Mouse (Mus musculus): ENCODE measurements around the gene Arf5. TPM values are rescaled to one million over a fixed set of nuclear protein-coding genes. Genes with fewer than 3 reads are reported as not detected.

Arf5 gene
- total RNA-seq (2021), result 10 to 100 TPM; 68.5 to 70.8 TPM
- long read RNA-seq, experiment 1, transcript Arf5-201 (6 exons, 1,116 nt), result major isoform, 107 of 112 reads
- long read RNA-seq, experiment 1, partial matches to known transcripts, result 3 of 112 reads
- long read RNA-seq, experiment 1, other reads (novel, unspliced or antisense), result 2 of 112 reads
- long read RNA-seq, experiment 2, transcript Arf5-201 (6 exons, 1,116 nt), result major isoform, 89 of 93 reads
- long read RNA-seq, experiment 2, partial matches to known transcripts, result 3 of 93 reads
- long read RNA-seq, experiment 2, other reads (novel, unspliced or antisense), result 1 of 93 reads

DNA sequence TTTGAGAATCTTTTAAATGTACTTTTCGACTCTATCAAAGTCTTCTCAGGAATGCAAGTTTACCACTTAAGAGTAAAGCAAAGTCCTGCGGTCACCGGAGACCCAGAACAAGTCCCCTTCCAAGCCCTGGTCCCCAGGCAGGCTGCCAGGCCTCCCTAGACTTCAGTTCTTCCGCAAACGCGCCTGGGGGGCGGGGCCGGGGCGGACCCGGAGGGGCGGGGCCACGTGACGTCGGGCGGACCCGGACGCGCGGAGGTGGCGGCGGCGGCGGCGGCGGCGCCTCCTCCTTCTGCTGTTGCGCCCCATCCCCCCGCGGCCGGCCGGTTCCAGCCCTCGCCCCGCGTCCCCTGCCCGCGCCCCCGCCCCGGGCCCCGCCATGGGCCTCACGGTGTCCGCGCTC is at the start of gene Arf5:
Arf5 (plus strand) TSS at position 248 of the 400 bp plus-strand sequence.
- peak; percentile 93 for DNase-seq (ENCODE audit: low spot score)

DNA sequence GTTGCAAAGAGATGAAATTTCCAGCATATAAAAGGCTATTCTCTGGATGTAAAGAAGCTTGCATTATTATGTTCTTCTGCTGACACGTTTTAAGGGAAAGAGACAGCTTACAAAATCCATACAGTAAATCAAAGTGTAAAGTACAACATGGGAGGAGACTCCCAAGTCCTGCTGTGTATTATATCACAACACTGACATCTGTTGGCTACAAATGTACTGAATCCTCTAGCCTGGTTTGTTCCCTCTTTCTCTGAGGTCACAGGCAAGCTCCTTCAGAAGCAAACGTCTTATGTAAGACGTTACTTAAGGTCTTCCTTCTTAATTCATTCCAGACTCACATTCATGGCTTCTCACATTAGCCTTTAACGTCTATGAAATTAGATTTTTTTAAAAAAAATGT is 41.4 kb upstream of the Arf5 start:
- no peak for DNase-seq (ENCODE audit: low spot score)

DNA sequence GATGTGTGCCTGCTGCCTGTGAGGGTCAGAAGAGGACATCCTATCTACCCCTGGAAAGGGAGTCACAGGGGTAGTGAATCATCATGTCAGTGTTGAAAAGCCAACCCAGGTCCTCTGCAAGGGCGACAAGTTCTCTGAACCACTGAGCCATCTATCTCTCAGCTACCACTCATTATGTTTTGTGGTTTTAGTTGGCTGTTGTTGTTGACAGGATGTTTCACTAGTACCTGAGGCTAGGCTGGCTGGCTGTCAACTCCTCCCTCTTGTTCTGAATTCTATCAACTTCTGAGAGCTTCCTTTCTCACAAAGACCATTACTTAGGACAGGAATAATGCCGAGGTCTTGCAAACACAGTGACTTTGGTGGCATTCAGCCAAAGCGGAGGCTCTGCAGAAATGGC is 38.2 kb upstream of the Arf5 start:
- no peak for DNase-seq (ENCODE audit: low spot score)

DNA sequence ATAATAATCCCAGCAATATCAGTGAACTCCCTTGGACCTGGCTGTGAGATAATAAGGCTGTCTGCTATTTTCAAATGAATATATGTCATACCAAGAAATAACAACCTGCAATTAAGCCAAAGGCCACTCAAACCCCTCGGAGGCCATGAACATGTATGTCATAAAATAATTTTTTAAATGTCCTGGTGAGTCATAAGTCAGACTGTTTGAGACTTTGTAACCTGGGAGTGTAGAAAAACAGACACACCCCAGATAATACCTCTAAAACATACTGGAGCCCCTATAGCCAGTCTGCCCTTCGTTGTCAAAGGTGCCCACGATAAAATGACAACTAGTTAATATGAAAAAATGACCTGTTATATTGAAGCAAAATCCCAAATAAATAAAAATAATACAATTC is 34.3 kb upstream of the Arf5 start:
- DNase-seq (ENCODE audit: low spot score), result no peak

DNA sequence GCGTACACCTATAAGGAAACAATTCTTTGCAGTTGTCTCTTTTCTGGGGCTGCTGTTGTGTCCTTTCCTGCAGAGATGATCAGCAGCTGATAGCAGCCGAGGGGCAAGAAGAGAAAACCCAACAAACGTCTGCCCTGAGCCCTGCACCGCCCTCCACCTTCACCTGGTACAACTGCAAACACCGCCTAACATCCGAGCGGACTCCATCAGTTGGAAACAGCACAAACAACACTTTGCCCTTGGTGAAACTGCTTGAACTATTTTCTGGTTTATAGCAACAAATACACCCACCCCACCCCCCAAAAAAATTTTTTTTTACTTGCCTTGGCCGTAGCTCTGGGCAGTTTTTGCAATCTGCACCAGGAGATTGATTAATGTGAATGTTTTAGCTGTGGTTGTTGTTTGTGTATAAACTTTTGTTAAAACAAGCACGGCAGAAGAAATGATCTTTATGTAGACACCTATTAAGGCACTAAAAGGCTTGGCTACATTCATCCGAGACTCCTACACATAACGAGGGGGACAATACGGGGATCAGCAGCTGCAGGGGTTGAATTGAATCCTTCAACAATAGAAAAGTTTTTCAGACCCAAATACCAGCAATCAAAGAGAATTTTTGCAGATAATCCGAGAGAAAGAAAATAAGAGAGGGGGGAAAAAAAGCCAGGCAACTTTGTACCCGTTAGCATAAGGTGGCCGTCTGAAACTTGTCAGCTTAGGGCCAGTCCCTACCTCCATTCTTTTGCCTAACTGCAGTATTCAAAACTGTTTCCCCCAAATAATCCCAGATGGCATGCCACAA is 27.1 kb upstream of the Arf5 start:
- no peak for DNase-seq (ENCODE audit: low spot score)

DNA sequence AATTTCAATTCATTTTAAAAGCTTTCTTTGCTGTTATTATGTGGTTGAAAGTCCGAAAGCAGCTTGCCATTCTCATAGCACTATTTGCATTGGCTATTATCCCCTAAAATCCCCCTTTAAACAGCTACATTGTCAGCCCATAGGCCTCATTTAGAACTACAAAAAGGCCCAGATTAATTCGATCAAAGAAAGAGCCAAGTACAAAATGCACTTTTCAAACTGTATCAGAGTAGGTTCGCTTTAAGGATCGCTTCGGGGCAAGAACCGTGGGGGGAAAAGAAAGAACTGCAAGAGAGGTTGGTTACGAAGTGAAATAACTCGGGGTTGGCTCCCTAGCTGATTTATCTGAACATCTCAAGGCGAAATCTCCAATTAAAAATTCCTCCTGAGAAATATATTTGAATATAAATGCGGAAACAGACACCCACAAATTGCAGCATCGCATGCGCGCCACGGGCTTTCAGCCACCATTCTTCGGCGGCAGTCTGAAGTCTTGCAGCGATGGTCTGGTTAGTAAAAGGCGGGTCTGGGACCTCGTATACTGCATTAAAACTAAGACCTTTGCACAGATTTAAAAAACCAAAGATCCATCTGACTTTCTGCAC is 26.4 kb upstream of the Arf5 start:
- DNase-seq (ENCODE audit: low spot score), result no peak

DNA sequence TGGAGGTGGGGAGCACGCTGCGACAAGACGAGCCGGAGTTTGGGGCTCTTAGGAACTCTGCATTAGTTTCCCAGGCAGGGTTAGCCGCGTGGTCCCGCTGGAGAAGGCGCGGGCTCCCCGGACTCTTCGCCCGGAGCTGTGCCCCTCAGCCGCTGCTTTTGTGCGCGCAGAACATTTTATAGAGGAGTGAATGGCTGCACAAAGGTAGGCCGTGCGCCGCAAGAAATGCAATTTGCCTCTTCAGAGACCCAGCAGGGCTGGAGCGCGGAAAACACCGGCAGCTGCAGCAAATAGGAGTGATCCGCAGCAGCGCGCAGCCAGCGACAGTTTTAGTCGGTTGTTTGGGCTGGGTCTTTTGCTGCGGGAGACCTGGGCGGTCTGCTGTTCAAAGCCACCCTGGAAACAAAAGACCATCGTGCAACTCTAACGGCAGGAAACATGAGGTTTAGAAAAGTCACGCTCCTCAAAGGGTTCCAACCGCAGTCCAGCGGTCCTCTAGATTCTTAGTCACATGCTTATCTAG is 25.6 kb upstream of the Arf5 start, which contains the start of gene Zfp800:
Zfp800 (minus strand) TSS at position 325 of the 523 bp plus-strand sequence.
- no peak for DNase-seq (ENCODE audit: low spot score)

DNA sequence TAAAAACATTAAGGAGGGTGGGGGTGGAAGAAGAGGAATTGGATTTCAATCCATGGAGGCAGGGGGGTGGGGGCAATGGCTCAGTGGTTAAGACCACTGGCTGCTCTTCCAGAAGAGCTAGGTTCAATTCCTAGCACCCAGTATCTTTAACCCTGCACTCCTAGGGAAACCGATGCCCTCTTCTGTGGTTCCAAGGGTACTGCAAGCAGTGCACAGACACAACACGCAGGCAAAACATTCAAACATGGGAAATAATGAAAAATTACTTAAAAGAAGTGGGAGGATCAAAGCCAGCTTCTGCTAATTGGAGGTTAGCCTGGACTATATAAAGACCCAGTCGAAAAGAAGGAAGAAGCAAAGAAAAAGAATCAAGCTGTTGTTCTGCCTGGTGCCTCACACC is 24.6 kb upstream of the Arf5 start:
- DNase-seq (ENCODE audit: low spot score), result no peak

DNA sequence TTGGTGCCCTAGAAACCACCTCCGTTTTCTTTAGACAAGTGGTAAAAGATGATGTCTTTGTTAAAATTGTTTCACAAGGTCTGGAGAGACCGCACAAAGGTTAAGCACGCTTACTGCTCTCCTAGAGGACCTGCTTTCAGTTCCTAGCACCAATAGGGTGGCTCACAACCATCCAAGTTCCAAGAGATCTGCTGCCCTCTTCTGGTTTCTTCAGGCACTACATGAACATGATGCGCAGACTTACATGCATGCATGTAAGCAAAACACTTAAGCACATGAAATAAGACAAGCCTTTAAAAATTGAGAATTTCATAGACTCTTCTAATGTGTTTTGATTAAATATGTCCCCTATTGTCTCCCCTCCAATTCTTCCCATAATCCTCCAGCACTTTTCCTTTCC is 23.6 kb upstream of the Arf5 start:
- DNase-seq (ENCODE audit: low spot score), result no peak

DNA sequence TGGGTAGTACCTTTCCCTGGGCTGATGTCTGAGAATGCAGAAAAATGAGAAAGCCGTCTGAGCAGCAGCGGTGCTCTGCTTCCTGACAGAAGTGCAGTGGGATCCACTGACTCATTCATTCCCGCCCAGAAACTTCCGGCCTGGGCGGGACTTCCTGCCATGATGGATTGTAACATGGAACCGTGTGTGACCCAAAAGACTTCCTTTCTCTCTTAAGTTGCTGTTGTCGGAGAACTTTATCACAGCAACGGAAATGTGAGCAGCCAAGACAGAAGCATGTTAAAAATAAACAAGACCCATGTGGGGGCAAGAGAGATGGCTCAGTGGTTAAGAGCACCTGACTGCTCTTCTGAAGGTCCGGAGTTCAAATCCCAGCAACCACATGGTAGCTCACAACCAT is 13.3 kb upstream of the Arf5 start:
- no peak for DNase-seq (ENCODE audit: low spot score)

DNA sequence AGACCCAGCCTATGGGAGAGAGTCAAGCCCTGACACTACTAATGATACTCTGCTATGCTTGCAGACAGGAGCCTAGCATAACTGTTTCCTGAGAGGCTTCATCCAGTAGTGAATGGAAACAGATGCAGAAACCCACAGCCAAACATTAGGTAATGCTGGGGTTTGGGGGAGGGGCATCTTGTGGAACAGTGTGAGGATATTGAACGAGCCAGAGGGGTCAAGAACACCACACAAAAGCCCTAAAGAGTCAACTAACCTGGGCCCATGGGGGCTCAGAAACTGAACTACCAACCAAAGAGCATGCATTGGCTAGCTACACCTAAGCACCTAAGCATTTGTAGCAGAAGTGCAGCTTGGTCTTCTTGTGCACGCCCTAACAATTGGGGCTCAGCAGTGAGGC is 12.1 kb upstream of the Arf5 start:
- no peak for DNase-seq (ENCODE audit: low spot score)

DNA sequence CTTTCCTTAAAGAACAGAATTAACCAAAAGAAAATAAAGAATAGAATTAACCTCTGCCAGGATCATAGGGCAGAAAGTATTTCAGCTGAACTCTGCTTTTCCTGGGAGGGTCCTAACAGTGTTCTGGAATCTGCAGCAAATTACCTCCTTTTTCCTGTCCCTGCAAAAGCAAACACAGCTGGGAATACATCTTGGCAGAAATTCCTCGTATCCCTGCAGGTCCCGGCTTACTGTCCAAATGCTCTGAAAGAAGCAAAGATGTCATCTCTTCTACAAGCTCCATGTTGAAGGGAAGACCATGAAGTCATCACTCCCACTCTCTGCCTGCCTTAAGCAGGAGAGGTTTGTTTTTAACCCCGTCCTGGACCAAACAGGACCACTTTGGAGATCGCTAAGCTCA is 6.4 kb upstream of the Arf5 start:
- DNase-seq (ENCODE audit: low spot score), result no peak

DNA sequence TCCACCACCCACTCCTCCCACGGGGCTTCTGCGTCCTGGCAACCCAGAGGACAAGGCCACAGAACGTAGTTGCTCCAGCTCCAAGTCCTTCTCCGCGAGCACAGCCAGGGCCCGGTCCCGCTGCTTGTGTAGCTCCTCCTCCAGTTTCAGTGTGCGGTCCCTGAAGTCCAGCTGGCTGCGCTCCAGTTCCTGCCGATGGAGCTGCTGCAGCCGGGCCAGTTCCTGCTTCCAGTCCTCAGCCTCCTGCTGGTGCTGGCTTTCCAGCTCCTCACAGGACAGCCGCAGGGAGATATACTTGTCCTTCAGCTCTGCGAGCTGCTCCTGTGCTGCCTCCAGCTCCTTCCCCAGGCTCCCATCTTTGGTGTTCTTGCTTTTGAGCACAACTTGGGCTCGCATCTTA is 4.9 kb upstream of the Arf5 start:
- DNase-seq (ENCODE audit: low spot score), result peak; percentile 84

DNA sequence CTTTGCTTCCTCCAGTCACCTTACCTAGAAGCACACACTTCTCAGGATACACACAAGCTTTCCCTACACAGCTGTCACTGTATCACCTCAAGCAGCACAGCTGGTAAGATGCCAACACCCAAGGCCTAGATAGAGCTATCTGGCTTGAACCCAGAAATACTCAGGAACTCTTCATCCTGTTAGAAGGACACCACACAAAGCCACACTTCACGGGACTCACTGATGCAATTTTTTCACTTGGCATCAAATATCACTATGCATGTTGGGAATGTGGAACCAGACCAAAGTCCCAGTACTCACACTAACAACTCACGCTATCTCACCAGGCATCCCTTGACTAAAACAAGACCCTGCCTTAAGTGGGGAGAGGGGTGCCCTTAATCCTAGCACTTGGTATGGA is 3.7 kb upstream of the Arf5 start:
- no peak for DNase-seq (ENCODE audit: low spot score)

DNA sequence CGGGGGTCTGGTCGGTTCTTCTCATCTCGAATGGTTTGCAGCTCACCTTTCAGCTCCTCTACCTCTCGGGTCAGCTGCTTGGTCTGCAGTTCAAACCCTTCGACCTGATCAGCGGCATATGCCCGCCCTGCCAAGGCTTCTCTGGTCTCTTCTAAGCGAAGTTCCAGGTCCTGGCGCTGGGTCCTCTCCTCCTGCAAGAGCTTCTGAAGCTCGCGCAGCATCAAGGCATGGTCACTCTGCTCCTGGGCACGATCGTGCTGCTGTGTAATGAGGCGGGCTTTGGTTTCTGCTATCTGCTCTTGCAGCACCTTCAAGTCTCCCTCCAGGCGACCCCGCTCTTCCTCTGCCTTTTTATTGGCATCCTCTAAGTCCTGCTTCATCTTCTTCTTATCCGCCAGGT is 3.0 kb upstream of the Arf5 start:
- DNase-seq (ENCODE audit: low spot score), result no peak

DNA sequence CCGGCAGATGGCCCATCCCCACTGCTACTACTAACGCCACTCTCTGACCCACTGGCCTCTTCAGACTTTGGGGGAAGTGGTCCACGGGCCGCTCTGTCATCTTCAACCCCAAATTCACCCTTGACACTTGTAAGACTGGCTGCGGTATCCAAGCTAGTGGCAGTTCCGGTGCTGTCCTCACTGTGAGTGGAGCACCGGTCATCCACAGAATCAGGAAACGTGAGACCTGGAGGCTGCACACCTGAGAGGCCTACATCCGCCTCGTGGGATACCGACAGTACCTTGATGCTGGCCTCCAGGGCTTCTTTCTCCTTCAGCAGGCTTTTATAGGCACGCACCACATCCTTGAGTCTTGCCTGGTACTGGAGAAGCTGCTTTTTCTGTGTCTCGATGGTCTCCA is 2.5 kb upstream of the Arf5 start:
- no peak for DNase-seq (ENCODE audit: low spot score)

DNA sequence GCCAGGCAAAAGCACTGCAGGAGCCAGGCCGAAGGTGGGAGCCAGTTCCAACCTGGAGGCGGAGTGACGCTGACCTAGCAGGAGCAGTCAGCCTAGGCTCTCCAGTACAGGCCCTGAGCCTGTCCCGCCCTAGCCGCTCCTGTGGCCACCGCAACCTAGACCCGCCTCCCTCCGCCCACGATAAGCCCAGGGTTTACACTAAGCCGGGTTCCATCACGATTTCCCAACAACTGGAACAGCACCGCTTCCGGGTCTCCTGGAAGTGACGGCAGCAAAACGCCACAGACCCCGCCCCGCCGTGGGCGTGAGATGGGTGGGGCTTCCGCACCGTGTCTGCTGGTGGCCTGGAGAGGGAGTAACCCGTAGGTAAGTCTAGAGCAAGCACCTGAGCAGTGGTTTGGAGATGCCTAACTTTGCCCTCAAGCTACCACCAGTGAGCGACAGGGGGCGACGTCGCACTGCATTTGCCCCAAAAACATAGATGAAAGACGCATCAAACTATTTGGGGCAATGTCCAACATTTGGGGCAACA is 1.8 kb upstream of the Arf5 start:
- DNase-seq (ENCODE audit: low spot score), result peak; percentile 96

DNA sequence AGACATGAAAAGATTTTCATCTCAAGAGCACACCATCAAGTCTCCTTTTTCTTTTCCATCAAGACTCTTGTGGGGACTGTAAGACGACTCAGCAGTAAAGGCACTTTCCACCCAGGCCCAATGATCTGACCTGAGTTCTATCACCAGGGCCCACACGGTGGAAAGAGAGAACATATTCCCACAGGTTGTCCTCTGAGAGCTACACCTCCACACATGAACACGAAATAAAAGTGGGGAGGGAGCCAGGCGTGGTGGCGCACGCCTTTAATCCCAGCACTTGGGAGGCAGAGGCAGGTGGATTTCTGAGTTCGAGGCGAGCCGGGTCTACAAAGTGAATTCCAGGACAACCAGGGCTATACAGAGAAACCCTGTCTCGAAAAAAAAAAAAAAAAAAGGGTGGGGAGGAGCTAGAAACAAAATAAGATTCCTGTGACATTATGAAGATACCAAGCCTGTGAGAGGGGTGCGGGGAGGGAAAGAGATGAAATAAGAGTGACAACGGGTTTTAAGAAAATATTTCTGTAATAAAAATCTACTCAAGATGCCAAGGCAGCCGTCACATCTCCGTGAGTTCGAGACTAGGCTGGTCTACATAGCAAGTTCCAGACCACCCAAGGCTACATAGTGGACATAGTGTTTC is 589 bp upstream of the Arf5 start:
- DNase-seq (ENCODE audit: low spot score), result no peak

DNA sequence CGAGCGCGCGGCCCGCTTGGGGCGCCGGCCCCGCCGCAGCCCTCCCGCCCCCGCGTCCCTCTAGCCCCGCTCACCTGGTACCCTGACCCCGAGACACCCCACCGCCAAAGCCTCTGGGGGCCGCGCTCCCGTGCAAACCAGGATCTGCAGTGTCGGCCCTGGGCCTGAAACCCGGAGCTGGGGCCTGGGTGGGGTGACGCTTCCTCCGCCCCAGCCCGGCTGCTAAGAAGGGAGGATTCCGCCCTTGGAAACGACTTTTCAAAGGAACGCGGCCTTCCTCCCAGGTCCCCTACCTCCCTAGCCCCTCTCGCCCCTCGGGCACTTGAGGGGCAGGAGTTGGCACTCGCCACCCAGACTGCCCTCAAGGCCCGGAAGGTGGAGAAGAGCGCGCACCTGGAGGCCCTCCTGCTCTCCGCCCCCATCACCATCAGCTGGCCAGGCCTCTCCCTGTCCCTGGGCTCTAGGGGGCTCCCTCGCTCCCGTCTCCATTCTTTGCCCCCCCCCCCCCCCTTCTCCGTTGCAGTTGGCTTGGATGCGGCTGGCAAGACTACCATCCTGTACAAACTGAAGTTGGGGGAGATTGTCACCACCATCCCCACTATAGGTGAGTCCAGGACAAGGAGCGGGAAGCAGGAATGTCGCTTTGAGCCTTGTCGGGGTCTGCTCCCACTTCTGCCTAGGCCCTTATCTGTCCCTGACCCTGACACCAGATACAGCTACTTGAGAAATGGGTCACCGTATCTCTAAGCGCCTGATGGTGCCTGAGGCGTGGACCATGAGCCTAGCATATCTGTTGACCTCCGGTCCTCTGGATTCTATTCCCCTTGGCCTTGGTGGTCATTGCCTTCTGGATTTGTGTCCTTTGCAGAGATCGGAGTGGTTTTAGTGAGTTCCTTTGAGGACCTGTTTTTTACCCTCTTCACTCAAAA is 671 bp downstream of the Arf5 start:
- no peak for DNase-seq (ENCODE audit: low spot score)

DNA sequence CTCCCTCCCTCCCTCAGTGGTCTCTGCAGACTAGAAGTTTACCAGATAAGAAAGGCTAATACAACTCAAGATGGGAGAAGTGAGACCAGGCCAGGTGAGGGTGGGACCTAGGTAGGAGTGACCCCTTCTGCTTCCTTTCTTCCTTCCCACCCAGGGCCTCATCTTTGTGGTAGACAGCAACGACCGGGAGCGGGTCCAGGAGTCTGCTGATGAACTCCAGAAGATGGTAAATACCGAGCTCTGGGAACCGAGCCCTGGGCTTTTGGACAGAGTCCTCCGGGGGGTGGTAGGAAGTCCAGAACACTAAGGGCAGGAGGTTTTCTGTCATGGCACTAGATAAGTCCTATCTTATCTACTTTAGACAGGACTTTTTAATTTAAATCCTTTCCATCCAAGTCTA is 1.7 kb downstream of the Arf5 start:
- DNase-seq (ENCODE audit: low spot score), result no peak
